Mouse (Mus musculus) embryonic fibroblast, embryonic 13.5 days (primary cell): ENCODE measurements around the gene Tmcc1.

ENCODE experiments used
- CTCF ChIP-seq: IDR thresholded peaks from 2 replicates; pipeline ENCODE4 v1.5.1; 2011; ENCODE audit warnings: mild to moderate bottlenecking, control low read depth, low read length, moderate library complexity, borderline replicate concordance; ENCODE audit not compliant: insufficient read depth
- POLR2A ChIP-seq: IDR thresholded peaks from 2 replicates; pipeline ENCODE4 v1.6.1; 2011; ENCODE audit warnings: low read depth, mild to moderate bottlenecking, control low read depth, low read length, moderate library complexity

DNA sequence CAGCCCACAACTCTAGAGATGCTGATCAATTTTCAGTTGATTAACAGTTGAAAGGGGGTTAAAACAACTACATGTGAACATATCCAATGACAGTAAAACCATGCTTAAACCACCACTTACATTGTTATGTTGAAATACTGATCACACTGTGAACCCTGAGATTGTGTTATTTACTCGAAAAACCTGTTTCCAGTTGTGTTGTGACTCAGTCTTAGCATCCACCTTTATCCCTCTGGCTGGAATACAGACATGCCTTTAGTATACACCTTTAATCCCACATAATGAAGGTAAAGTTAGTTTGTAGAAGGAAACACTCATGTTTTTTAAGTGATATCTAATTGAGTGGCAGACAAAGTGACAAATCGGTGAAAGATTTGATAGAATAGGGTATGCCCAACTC lies 156.7 kb downstream of the Tmcc1 start:
- TF ChIP-seq POLR2A (no peak), CTCF (no peak)
